Mouse (Mus musculus): Measurements from ENCODE around the gene Hk1. TPM values are rescaled to one million over a fixed set of nuclear protein-coding genes. Genes with fewer than 3 reads are reported as not detected.

Hk1 gene
- polyA plus RNA-seq, 1 experiment from 2014 or later: 29.4 TPM

DNA sequence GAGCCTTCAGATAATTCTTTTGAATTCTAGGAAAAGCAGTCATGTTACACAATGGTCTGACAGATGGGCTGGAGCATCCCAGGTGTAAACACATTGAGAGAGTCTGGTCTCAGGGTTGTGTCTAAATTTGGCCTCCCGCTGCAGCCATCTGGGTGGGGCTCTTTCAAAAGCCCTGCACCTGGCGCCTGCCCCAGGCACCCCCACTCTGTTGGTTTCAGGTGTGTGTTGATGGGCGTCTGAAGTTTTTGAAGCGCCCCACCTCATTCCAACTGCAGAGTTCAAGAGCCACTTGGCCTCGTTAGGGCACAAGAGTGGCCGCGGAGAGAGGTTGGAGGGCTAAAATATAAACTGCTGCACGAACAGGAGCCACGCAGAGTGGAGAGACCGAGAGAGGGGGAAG lies 137.3 kb downstream of the Hk1 start:
- no peaks in the 10 kb centered on the region for H3K36me3 ChIP-seq (replicated peaks)
- H3K27ac ChIP-seq: no peak overlapping the region
- 87% methylated on average over 10 of the region's 10 CpGs for WGBS
- H3K4me1 ChIP-seq: peaks cover 5% of the 10 kb centered on the region
- no peaks in the 10 kb centered on the region; the same call in 1 of the 2 replicates for H3K9me3 ChIP-seq
- H3K4me3 ChIP-seq: no peak overlapping the region
- H3K27me3 ChIP-seq (ENCODE audit: poor library complexity, severe bottlenecking): peaks cover 4% of the 10 kb centered on the region
- DNase-seq (ENCODE audit: extremely low spot score, low spot score): no peak

DNA sequence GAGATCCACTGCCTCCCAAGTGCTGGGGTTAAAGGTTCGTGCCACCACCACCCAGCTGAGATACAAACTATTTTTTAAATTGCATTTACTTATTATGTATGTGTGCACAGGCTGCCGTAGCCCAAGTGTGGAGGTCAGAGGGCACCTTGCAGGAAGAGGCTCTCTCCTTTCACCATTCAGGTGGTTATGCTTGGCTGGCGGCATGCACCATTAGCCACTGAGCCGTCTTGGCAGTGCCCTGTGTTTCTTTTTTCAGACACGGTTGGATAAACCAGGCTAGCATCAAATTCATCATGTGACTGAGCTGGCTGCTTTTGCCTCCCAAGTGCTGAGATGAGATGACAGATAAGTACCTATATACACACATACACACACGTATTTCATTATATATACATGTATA lies 140.4 kb downstream of the Hk1 start:
- Histone ChIP-seq H3K36me3 (replicated peaks) (no peaks in the 10 kb centered on the region), H3K4me3 (no peak overlapping the region), H3K27ac (no peak overlapping the region), H3K27me3 (ENCODE audit: poor library complexity, severe bottlenecking) (peaks cover 4% of the 10 kb centered on the region), H3K4me1 (no peaks in the 10 kb centered on the region), H3K9me3 (no peaks in the 10 kb centered on the region; the same call in 1 of the 2 replicates)
- 74% methylated on average over 6 of the region's 6 CpGs for WGBS
- no peak for DNase-seq (ENCODE audit: extremely low spot score, low spot score)

DNA sequence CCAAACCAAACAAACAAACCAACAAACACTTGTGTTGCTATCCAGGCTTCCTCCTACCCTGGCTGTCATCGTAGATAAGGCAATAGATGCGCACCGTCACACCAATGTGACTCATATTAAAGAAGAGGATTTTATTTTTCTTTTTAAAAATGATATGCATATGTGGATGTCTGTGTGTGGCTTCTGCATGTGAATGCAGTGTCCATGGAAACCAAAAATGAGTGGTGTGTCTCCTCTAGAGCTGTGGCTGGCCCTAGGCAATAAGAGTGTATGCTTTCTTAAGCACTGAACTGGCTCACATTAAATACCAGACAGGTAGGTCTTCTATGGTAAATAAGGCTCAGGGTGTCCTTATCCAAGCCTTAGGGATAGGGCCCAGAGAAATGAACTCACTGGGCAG lies 141.0 kb downstream of the Hk1 start:
- Histone ChIP-seq H3K27ac (no peak overlapping the region), H3K27me3 (ENCODE audit: poor library complexity, severe bottlenecking) (peaks cover 4% of the 10 kb centered on the region), H3K36me3 (replicated peaks) (no peaks in the 10 kb centered on the region), H3K4me3 (no peak overlapping the region), H3K4me1 (no peaks in the 10 kb centered on the region), H3K9me3 (no peaks in the 10 kb centered on the region)
- DNase-seq (ENCODE audit: extremely low spot score, low spot score): no peak
- 95% methylated on average over 3 of the region's 3 CpGs for WGBS

DNA sequence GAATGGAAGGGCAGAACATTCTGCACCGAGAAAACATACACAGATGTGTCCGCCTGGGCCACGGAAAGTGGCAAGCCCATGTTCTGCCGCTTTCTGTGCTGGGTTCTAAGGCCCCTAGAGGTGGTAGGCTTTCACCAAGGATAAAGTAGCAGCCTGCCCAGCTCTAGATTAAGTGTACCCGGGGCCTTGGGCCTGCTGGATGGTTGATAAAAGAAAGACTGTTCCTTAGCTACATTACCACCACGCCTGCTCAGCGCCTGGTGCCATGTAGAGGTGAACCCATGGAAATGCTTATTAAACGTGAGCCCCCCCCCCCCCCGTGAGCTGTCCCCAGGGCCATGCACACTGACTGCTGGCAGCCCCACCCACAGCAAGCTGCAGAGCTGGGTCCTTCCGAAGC lies 142.5 kb downstream of the Hk1 start:
- WGBS: 88% methylated on average over 10 of the region's 10 CpGs
- Histone ChIP-seq H3K36me3 (replicated peaks) (no peaks in the 10 kb centered on the region), H3K4me3 (no peak overlapping the region), H3K4me1 (no peaks in the 10 kb centered on the region), H3K27me3 (ENCODE audit: poor library complexity, severe bottlenecking) (peaks cover 12% of the 10 kb centered on the region), H3K9me3 (no peaks in the 10 kb centered on the region), H3K27ac (no peak overlapping the region)
- no peak for DNase-seq (ENCODE audit: extremely low spot score, low spot score)

DNA sequence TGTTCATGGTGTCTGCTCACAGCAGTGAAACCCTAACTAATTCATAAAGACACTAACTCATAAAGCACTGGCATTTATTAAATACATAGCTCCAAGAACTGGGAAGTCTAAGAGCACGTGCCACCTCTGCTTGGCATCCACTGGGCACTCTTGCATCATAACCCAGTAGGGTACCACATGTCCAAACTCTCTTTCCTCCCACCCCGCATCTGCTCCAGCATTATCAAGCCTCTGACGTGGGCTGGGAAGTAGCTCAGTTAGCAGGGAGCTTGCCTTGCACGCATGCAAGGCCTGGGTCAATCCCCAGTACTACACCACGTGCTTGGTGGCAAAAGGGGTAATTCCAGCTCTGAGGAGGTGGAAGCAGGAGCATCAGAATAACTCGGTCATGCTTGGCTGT lies 143.5 kb downstream of the Hk1 start:
- Histone ChIP-seq H3K36me3 (replicated peaks) (no peaks in the 10 kb centered on the region), H3K27me3 (ENCODE audit: poor library complexity, severe bottlenecking) (peaks cover 19% of the 10 kb centered on the region), H3K4me1 (peaks cover 10% of the 10 kb centered on the region), H3K9me3 (no peaks in the 10 kb centered on the region), H3K27ac (no peak overlapping the region), H3K4me3 (no peak overlapping the region)
- DNase-seq (ENCODE audit: extremely low spot score, low spot score): no peak
- WGBS: 84% methylated on average over 6 of the region's 6 CpGs

DNA sequence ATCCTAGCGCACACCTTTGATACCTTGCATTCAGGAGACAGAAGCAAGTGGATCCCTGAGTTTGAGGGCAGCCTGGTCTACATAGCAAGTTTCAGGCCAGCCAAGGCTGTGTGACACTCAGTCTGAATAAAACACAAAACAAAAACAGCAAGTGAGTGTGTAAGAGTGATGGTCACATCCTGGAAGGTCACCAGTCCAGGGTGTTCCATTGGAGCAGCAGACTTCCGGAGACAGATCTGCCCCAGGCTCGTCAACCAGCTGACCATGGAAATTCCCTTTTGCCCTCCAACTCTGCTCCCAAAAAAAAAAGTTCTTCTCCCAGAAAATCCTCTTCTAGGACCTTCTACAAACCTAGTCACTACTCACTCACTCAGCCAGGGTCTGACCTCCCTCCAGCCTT lies 147.9 kb downstream of the Hk1 start:
- Histone ChIP-seq H3K4me1 (peaks cover 21% of the 10 kb centered on the region), H3K27me3 (ENCODE audit: poor library complexity, severe bottlenecking) (peaks cover 40% of the 10 kb centered on the region), H3K36me3 (replicated peaks) (no peaks in the 10 kb centered on the region), H3K4me3 (peak overlapping the region; percentile 80; the same call in 1 of the 2 replicates), H3K9me3 (no peaks in the 10 kb centered on the region), H3K27ac (no peak overlapping the region)
- WGBS: 67% methylated on average over 3 of the region's 3 CpGs
- DNase-seq (ENCODE audit: extremely low spot score, low spot score): no peak

DNA sequence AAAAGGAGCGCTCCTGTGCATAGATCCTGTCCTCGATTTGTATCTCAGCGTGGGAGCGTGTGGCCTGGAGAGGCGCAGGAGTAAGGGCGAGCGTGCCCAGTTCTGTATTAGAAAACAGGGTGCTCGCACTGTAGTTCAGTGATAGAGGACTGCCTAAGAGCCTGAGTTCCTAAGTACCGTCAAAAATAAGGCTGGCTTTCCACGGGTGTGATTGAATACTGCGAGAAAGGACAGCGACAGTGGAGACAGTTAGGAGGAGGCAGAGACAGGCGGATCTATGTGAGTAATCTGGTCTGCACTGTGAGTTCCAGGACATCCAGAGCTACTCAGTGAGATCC lies 148.3 kb downstream of the Hk1 start:
- no peak for DNase-seq (ENCODE audit: extremely low spot score, low spot score)
- Histone ChIP-seq H3K27me3 (ENCODE audit: poor library complexity, severe bottlenecking) (peaks cover 40% of the 10 kb centered on the region), H3K9me3 (no peaks in the 10 kb centered on the region), H3K4me1 (peaks cover 23% of the 10 kb centered on the region), H3K4me3 (peak overlapping the region; percentile 80), H3K36me3 (replicated peaks) (no peaks in the 10 kb centered on the region), H3K27ac (peak overlapping the region; percentile 87)
- WGBS: 4% methylated on average over 13 of the region's 13 CpGs

DNA sequence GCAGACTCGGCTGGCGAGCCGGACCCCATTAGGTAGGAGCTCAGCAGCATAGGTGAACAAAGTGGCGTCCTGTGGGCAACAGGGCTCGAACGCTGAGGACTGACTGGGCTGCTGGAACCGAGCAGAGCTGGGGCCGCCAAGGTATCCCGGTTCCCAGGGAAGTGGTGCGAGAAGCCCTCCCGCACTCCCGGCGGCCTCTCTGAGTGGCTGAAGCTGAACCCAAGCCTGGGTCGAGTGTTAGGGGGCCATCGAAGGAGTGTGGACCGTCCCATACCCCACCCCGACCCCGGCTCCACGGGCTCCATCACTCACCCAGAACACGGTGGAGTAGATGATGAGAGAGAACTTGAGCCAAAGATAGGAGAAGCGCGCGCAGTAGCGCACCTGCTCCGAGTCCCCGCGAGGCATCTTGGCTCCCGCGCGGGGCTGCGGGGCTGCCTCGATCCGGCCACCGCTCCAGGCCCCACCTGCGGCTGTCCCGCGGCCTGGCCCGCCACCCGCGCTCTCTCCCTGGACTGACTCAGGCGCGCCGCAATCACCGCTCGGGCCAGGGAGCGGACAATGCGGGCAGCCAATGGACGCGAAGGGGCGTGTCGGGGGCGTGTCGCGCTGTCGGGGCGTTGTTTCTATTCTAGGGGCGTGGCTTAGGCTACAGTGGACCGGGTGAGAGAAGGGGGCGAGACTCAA lies 148.9 kb downstream of the Hk1 start, which contains the start of gene Tspan15:
Gene Tspan15, minus strand, starts transcription at position 544 of the 687 bp plus-strand sequence.
- H3K27ac ChIP-seq: peak within 1 kb of the TSS; percentile 87
- H3K9me3 ChIP-seq: no peaks in the 10 kb centered on the region
- no peaks in the 10 kb centered on the region for H3K36me3 ChIP-seq (replicated peaks)
- WGBS: under 1% methylated on average over 59 of the region's 59 CpGs
- peaks cover 40% of the 10 kb centered on the region for H3K27me3 ChIP-seq (ENCODE audit: poor library complexity, severe bottlenecking)
- H3K4me3 ChIP-seq: peak within 1 kb of the TSS; percentile 80
- peak; percentile 98 for DNase-seq (ENCODE audit: extremely low spot score, low spot score)
- H3K4me1 ChIP-seq: peaks cover 29% of the 10 kb centered on the region

DNA sequence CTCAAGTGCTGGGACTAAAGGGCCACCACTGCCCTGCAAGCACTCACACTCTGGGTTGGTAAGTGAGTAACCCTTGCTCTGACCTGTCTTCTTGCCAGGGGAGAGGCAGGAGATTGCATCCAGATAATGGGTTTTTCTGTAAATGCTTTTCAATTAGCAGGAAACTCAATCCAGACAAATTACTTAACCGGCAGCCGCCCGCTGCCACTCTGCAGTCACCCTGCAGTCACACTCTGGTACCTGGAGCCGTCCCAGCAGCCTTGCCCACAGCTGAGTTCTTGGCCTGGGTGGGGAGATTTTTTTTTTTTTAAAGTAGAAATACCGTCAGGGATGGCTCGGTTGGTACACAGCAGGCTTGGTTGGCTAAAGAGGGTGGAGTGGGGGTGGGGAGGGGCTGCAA lies 151.6 kb downstream of the Hk1 start:
- Histone ChIP-seq H3K36me3 (replicated peaks) (no peaks in the 10 kb centered on the region), H3K4me3 (no peak overlapping the region), H3K4me1 (peaks cover 38% of the 10 kb centered on the region), H3K27me3 (ENCODE audit: poor library complexity, severe bottlenecking) (peaks cover 37% of the 10 kb centered on the region), H3K27ac (no peak overlapping the region), H3K9me3 (no peaks in the 10 kb centered on the region)
- DNase-seq (ENCODE audit: extremely low spot score, low spot score): no peak
- WGBS: 72% methylated on average over 6 of the region's 6 CpGs

DNA sequence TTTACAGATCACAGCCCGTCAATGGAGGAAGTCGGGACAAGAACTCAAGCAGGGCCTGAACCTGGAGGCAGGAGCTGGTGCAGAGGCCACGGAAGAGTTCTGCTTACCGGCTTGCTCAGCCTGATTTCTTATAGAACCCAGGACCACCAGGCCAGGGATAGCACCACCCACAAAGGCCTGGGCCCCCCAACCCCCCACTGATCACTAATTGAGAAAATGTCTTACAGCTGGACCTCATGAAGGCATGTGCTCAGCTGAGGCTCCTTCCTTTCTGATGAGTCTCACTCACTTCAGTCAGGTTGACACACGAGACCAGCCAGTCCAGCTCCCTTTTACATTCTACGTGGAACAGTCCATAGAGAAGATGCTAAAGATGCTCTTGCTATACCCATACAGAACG lies 153.9 kb downstream of the Hk1 start:
- Histone ChIP-seq H3K9me3 (no peaks in the 10 kb centered on the region), H3K27ac (no peak overlapping the region), H3K4me1 (peaks cover 25% of the 10 kb centered on the region), H3K27me3 (ENCODE audit: poor library complexity, severe bottlenecking) (peaks cover 22% of the 10 kb centered on the region), H3K4me3 (no peak overlapping the region), H3K36me3 (replicated peaks) (no peaks in the 10 kb centered on the region)
- no peak for DNase-seq (ENCODE audit: extremely low spot score, low spot score)
- 74% methylated on average over 7 of the region's 7 CpGs for WGBS

DNA sequence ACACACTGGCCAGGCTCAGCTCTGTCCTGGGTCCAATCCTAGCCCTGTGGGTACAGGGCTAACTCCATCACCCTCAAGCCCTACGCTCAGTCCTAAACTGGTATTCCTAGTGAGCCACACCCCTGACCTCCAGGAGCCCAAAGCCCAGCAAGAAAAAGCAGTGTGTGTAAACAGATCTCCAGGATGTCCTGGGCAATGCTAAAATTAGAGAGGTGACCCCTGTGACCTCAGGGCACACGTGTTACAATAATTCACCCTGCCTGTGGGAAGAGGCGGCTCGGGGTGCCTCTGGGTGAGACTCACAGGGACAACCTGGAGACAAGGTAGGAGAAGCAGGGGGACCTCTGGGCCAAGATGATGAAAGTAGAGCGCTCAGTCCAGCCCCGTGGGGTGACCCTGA lies 155.5 kb downstream of the Hk1 start:
- Histone ChIP-seq H3K4me3 (no peak overlapping the region), H3K27me3 (ENCODE audit: poor library complexity, severe bottlenecking) (peaks cover 11% of the 10 kb centered on the region), H3K9me3 (no peaks in the 10 kb centered on the region), H3K27ac (no peak overlapping the region), H3K36me3 (replicated peaks) (no peaks in the 10 kb centered on the region), H3K4me1 (peaks cover 17% of the 10 kb centered on the region)
- WGBS: 67% methylated on average over 6 of the region's 6 CpGs
- no peak for DNase-seq (ENCODE audit: extremely low spot score, low spot score)

DNA sequence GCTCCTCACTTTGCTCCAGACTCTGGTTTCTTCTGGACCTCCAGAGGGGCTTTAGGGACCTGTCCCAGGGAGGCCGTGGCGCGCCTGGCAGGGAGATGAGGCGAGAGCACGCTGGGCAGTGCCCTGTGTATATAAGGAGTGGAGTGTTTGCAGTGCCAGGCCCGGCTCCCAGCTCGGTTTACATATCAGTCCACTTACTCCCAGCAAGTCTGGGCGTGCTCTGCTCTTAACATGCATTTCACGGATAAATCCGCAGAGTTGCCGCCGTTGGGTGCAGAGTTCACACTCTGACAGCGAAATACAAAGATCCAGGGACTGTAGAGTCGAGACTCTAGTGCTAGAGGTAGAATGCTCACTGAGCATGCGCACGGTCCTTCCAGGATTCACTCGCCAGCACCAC lies 156.9 kb downstream of the Hk1 start:
- WGBS: 86% methylated on average over 17 of the region's 17 CpGs
- peaks cover 17% of the 10 kb centered on the region for H3K4me1 ChIP-seq
- H3K36me3 ChIP-seq (replicated peaks): no peaks in the 10 kb centered on the region
- no peaks in the 10 kb centered on the region for H3K9me3 ChIP-seq
- DNase-seq (ENCODE audit: extremely low spot score, low spot score): no peak
- no peaks in the 10 kb centered on the region for H3K27me3 ChIP-seq (ENCODE audit: poor library complexity, severe bottlenecking)
- H3K4me3 ChIP-seq: no peak overlapping the region
- no peak overlapping the region for H3K27ac ChIP-seq

DNA sequence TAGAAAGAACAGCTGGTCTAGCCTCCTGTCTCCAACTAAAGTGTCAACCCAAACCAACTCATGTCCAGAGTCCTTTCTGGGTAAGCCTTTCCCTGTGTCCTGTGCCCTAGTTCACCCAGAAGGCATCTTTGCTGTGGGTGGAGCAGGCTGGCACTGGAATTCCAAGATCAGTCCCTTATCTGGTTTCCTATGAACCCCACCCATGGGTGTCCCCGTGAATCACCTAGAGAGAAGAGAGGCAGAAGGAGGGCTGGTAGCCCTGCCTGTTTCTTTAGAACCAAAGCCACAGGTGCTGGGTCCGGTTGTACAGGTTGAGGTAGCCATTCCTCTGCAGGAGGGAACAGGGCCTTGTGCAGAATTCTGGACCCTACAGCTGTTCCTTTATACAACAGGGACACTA lies 158.1 kb downstream of the Hk1 start:
- H3K4me3 ChIP-seq: no peak overlapping the region
- H3K27ac ChIP-seq: no peak overlapping the region
- no peaks in the 10 kb centered on the region for H3K27me3 ChIP-seq (ENCODE audit: poor library complexity, severe bottlenecking)
- no peaks in the 10 kb centered on the region for H3K9me3 ChIP-seq
- H3K4me1 ChIP-seq: peaks cover 28% of the 10 kb centered on the region
- WGBS: 84% methylated on average over 2 of the region's 2 CpGs
- DNase-seq (ENCODE audit: extremely low spot score, low spot score): no peak
- H3K36me3 ChIP-seq (replicated peaks): no peaks in the 10 kb centered on the region
